Mouse (Mus musculus) kidney, postnatal 14 days (tissue): ENCODE measurements around the gene Topbp1.
"Not testable (repeated sequence)": the region's sequence is repeated elsewhere in the genome, so short reads cannot be mapped to it uniquely, and the experiment has no call there.

Experiments
- DNase-seq: peaks from one replicate; pipeline ENCODE4 v3.0.0; 2022; ENCODE audit warnings: mixed read lengths

The Topbp1 gene

GRCm38 (mm10) chr9:103353500-103354260, 48.7 kb downstream of the Topbp1 start:
- DNase-seq, result not testable (repeated sequence)

DNA sequence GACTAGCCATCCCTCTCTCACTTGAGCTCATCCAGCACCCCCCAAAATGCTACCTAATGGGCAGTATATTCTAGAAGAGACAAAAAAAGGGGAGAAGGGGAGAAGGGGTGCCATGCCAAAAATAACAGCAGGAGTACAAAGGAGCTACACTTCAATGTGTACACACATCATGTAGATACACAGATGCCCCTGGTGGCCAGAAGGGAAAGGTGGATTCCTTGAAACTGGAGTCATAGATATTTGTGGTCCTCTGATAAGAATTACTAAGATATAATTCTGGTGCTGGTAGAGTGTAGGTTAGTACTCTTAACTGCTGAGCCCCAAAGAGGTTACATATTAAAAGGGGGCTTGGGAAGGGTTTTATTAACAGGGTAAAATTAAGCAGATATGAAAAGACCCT, 52.9 kb downstream of the Topbp1 start:
- no peak for DNase-seq

DNA sequence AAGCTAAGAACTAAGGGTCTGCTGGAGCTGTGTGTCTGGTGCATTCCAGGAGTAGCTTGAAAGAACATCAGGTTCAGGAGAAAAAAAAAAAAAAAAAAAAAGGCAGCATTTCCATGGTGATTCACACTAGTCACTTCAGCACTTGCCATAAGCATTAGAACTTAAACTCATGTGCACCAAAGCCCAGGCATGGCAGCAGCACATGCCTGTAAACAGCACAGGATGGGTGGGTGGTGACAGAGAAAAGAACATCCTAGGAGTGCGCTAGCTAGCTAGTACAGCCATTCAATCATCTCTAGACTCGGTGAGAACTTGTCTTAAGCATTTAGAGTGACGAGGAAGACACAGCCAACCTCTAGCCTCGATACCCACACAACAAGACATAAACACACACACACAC, 53.5 kb downstream of the Topbp1 start:
- no peak for DNase-seq

- no peak for DNase-seq
Observed at GRCm38 (mm10) chr9:103360642-103361041, 55.6 kb downstream of the Topbp1 start.

GRCm38 (mm10) chr9:103363088-103363487, 58.1 kb downstream of the Topbp1 start:
- no peak for DNase-seq

DNA sequence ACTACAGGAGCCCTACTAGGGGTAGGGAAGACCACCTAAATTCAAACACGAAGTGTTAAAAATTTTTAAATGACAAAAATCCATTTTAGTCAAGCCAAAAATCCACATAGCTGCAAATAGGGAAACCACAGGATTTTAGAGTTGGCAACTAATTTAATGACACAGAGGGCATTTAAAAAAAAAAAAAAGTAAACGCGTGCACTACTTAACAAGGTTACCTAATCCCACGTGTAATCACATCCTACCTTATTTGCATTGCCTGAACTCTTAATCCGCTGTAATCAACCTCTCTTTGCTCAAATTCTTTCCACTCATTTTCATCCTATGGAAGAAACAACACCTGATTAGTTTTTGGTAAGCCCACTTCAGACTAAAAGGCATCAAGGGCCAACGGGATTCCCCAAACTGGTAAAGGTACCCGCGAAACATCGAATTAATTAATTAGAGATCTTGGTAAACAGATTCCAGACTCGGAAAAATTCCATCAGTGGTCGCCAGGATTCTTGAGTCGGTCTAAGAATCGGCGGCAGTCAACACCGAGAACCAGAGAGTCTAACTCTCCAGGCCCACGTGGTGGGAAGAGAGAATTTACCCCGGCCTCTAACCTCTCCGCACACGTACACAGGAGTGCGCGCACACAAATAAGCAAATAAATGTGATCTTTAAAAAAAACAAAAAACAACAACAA, 58.9 kb downstream of the Topbp1 start:
- peak; percentile 28 for DNase-seq

DNA sequence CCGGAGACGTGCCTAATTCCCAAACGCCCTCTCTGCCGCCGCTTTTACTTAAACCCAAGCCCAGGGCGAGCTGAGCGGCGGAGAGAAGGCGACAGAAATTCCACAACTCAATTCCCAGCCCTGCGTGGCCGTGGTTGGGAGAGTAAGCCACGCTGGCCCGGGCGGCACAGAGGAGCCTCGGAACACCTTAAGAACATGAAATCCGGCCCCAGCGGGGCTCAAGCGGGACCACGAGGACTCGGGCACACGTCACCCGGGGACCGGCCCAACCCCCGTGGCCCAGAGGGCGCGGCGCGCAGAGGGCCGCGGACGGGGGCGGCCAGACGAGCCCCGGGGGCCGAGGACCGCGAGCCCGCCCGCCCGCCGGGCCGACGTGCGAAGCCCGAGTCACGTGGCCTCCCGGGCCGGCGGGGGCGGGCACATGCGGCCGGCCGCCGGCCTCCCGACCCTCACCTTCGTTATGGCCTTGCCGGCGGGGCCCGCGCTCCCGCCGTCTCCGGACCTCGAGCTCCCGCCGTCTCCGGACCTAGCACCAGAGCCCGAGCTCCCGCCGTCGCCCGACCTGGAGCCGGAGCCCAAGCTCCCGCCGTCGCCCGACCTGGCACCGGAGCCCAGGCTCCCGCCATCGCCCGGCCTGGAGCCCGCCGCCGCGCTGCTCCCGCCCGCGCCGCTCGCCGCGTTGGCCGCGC, 59.7 kb downstream of the Topbp1 start:
- DNase-seq, result peak; percentile 83

DNA sequence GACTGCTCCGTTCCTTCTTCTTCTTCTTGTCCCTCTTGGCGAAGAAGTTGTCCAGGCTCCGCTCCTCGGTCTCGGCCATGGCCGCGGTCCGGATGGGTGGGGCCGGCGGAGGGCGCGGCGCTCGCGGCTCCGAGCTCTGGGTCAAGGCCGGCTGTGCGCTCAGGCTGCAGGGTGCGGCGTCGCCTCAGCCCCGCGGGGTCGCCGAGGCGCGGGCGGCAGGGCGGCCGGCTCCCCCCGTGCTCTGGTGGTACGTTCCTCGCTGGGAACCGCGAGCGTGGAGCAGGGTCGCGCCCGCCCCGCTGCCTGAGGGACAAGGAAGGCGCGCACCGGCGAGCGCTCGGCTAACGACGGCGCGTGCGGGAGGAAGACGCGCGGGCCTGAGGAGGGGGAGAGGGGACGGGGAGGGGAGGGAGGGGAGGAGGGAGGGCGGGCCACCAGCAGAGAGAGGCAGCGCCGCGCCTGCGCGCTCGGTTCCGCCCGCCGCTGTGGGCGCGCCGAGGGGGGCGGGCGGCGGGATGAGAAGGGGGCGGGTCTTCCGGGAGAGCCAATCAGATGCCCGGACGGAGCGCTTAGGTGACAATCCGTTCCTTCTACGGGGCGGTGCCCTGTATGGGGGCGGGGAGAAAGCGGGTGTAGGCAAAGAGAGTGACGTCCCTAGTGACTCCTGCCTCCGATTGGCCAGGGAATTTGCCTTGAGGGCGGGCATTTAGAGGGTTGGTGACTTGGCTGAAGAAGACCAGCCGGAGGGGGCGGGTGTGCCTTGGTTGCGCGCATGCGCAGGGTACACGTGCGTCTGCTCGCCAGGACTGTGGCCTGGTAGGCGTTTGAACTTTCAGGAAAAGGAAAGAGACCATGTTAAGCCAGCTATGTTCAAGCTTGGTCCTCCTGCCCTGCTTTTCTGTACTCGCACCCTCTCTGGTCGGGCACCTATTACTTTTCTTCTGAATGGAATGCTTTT, 60.6 kb downstream of the Topbp1 start, which contains the start of gene Cdv3:
Gene Cdv3, minus strand, starts transcription at position 551 of the 958 bp plus-strand sequence.
- peak; percentile 100 for DNase-seq

DNA sequence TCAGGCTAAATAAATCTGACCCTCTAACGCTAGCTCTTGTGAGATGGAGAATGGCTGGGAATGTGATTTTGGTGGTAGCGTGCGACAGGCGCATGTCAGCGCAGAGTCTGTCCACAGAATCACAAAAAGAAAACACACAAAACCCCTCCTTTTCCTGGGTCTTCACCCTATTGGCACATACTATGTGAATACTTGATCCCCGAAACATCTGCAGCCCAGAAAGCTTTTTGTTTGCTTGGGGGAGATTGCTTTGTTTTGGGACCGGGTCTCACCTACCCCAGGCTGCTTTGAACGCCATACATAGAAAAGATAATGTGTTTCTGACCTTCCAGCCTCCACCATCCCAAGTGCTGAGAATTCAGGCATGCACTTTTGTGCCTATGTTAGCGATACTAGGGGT, 61.3 kb downstream of the Topbp1 start:
- DNase-seq, result no peak

DNA sequence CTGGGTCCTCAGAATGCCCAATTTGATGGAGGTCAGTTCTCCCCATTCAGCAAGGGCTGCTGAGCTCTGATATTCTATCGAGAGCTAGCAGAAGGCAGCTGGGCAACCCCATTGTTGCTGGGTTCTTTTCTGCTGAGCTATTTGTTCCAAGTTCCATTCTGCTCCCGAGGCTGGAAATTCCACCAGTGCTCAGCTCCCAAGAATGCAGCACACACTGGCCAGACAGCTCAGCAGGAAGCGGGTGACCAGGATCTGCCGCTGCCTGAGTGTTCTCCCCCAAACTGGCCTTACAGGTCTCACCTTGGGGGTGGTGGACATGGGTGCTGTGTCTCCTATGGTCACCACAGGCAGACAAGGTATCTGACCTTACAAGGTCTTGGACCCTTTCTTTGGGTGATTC, 64.9 kb downstream of the Topbp1 start:
- no peak for DNase-seq

DNA sequence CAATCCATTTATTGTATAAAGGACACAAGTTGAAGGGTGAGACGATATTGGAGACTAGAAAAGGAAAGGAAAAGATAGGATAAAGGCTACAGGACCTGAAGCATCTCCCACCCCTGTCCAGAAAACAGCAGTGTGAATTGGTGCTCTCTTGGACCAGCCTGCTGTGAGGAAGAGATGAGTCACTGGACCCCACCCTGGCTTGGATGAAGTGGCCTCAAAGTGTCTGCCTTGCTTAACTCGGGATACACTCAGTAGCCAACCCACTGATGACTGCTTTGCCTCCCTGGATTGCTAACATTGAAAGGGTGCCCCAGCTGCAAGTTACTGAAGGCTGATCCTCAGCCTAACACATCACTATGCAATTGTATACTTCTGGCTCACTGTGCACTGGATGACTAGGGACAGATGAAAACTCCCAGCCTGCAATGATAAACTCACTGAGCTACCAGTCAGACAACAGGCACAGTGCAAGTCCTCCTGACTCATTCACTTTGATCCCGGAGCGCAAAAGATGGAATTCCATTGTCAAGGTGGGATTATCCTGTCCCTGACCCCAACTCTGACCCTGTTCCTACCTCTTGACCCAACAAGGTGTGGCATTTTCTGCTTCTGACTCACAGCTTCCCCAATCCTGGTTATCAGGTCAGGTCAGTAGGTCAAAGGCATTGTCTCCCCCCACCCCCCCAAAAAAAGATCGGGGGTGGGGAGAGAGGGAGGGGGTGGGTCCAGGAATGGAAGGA, 67.4 kb downstream of the Topbp1 start:
- DNase-seq, result no peak

DNA sequence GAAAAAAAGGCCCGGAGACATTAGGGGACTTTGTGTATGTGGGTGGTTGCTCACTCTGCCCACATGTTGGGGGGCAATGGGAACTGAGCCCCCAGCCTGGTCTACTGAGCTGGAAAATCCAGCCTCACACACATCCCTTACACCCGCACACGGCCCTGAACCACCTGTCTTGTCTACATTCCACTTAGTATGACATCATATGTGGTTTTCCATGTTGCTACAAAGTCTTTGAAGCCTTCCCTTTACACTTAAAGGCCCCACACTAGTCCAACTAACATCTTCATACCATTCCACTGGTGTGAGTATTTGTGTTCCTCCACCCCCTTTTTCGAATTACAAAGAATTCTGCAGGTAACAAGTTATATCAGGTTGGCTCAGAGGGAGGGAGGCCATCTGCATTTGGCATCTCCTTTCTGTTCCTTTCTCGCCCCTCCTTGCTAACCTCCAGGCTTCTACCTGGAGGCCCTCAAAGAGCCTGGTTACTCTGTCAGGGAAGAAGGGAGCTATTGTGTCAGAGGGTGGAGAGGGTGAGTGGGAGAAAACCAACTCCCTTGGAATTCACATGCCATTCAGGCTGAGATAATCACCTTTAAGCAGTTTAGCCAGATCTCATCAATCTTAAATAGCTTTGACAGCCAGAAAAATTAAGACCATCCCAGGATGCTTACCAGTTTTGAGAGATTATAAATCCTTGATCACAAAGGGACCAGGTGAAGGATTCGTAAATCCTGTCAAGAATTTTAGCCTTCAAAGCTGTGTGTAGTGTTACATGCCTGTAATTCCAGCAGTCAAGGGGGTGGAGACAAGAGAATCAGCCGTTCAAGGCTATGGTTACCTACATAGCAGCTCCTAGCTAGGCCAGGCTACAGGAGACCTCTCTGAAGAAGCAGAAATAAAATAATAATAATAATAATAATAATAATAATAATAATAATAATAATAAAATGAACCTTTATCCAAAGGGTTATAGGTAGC, 71.6 kb downstream of the Topbp1 start:
- no peak for DNase-seq

DNA sequence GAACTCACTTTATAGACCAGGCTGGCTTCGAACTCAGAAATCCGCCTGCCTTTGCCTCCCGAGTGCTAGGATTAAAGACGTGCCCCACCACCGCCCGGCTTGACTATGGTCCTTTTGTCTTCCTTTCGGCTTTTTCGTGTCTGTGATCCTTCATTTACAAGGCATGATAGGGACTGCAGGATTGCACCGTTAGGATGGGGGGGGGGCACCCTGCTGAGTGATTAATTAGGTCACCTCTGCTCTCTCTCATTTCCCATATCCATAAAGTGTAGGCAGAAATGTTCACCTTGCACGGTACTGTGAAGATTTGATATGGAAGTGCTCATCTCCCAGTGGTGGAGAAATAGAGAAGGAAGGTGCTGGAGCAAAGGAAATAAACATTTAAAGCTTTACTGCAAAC, 73.7 kb downstream of the Topbp1 start:
- no peak for DNase-seq

DNA sequence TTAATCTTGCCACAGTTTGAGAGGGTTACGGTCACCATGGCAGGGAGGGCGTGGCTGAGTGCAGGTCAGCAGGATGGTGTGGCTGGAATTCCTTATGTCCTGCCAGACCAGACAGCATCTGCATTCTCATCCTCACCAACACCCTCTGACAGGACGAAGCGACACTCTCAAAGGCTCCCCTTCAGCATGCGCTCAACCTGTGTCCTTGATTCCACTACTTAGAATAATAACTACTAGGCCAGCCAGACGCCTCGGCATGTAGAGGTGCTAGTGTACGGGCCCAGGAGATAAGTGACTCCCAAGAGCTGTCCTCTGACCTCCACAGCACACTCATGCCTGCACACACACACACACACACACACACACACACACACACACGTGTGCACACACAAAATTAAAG, 74.2 kb downstream of the Topbp1 start:
- no peak for DNase-seq

DNA sequence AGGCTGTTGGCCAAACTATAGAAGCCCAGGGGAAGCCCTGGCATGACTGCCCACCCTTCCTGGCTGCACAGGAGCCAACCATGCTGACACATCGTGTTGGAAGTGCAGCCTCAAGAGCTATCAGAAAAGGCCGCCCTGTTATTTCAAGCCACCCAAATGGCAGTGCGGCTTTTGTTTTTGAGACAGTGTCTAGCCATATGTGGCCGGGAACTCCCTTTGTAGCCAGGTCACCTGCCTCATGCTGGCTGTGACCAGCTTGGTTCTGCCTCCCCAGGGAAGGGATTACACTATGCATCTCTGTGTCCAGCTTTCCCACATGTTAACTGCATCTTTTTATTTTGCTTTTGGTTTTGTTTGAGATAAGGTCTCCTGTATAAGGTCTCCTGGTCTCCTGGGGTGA, 75.6 kb downstream of the Topbp1 start:
- no peak for DNase-seq

DNA sequence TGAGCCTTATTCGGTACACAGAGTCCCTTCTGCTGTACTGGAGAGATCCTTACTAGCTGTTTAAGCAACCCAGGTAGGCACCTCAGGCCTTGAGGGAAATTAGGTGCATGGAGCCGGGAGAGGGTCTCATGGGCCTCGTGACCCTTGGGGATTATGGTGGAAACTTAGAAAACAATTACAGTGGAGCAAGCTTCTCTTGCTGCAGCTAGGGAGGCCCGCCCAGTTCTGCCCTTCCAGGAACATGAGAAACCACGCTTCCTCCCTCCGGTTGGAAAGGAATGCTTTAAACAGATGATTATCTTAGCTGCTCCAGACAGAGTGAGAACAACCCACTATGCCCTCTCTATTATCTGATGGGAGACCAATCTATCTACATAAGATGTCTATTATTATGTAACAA, 78.0 kb downstream of the Topbp1 start:
- DNase-seq, result no peak

GRCm38 (mm10) chr9:103383576-103383975, 78.6 kb downstream of the Topbp1 start:
- DNase-seq, result no peak

DNA sequence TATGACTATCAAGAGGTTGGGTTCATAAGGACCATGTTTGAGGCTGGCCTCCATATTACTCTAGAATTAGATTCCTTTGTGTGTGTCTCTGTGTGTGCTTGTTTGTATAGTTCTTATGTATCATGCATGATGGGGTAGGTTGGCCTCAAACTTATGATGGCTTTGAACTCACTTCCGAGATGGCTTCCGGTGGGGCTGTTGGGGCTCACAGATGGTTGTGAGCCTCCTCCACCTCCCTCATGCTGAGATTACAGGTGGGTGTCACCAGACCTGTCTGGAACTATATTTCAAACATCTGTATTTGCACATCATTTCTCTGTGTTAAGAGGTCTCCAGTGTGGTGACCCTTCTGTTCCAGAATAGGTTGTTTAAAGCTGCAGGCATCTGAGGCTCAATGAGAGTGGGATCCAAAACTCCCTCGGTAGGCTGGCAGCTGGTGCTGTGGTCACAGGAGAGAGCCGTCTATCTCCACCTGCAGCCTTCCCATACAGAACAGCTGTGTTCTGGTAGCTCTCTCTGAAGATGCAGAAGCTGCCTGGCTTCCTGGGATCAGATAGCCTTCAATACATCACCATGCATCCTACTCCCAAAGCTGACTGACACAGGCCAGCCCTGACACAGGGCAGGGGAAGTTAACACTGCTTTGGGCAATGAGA, 79.3 kb downstream of the Topbp1 start:
- DNase-seq, result no peak

- DNase-seq, result no peak
Observed at GRCm38 (mm10) chr9:103385600-103385999, 80.6 kb downstream of the Topbp1 start.

DNA sequence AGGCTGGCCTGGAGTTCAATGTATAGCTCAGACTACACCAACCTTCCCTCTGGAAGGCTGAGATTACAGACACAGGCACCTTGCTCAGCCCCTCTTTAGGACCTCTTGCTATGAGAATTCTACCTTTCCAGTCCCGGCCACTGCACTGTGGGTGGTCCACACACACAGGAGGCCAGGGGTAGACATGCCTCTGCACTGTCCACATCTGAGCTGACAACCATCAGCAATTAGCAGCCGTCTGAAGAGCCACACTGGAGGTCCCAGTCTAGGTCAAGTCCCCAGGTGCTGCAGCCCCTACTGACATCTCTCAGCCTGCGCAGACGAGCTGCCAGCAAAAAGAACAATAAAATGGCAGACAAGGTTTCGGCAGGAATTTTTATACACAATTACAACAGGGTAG, 81.6 kb downstream of the Topbp1 start:
- DNase-seq, result no peak
